Comparison of ENCODE assay signal across 7 mouse cellular contexts in genomic region chr17:35739675-35740074, GRCm38 (mm10). TPM values are rescaled to one million over a fixed set of nuclear protein-coding genes. Genes with fewer than 3 reads are reported as not detected.
A peak's percentile ranks its signal among the peaks of the same experiment; 100 is the strongest.
DNase-seq lines count a peak whose midpoint lies in the region; ATAC-seq and TF ChIP-seq lines count a peak whose summit lies in the region.

No protein-coding gene starts in this region.

- H3K4me3 ChIP-seq in forebrain, postnatal 0 days (ENCODE audit: low read depth, low read length), result no peak overlapping the region

- H3K4me2 ChIP-seq in forebrain, postnatal 0 days (ENCODE audit: low read depth), result no peak overlapping the region

- no peaks in the 10 kb centered on the region for H3K36me3 ChIP-seq in forebrain, postnatal 0 days (ENCODE audit: insufficient read depth)

- intact Hi-C loops in heart, postnatal 36 days (cut with DNase I), result loop anchor here (2.0 kb wide), 3 partner anchors 81 to 133 kb away; partner anchors contain the start of gene Ier3

- no peaks in the 10 kb centered on the region for H3K27me3 ChIP-seq in forebrain, postnatal 0 days (ENCODE audit: insufficient read depth, low read length)

- H3K27ac ChIP-seq in forebrain, postnatal 0 days (ENCODE audit: low read depth, low read length), result no peak overlapping the region

- H3K9ac ChIP-seq in forebrain, postnatal 0 days, result no peak overlapping the region

- H3K9me3 ChIP-seq in forebrain, postnatal 0 days (ENCODE audit: low read length), result no peaks in the 10 kb centered on the region

- ATAC-seq in forebrain, postnatal 0 days, result peak; percentile 48

- no peaks in the 10 kb centered on the region for H3K4me1 ChIP-seq in forebrain, postnatal 0 days (ENCODE audit: insufficient read depth)

- WGBS in forebrain, postnatal 0 days, result 11% methylated on average over 6 of the region's 6 CpGs

- peak; percentile 82 for TF ChIP-seq CTCF in forebrain, postnatal 0 days (IDR thresholded peaks at IDR 0.05; ENCODE audit: low read depth)

- DNase-seq in MN1 (ENCODE audit: low spot score), result peak; percentile 96
- peak; percentile 96 for DNase-seq in c-Kit-positive CD71-negative TER-119-negative erythroid progenitor cells, embryonic 14.5 days (ENCODE audit: low read depth)
- peak; percentile 75 for DNase-seq in forebrain, postnatal 0 days
- peak; percentile 89 to 92 for DNase-seq in heart, postnatal 36 days
- peak; percentile 86 to 95 for DNase-seq in layer of hippocampus, postnatal 14 days (ENCODE audit: low spot score in 2 of 2)
- DNase-seq in lung, postnatal 14 days, result peak; percentile 97
- DNase-seq in skeletal muscle tissue, adult 2 months (ENCODE audit: low read depth, low spot score), result peak; percentile 74

RNA-seq across cellular contexts. Expression of gene Ddr1, which starts 35.3 kb away (rescaled TPM):
- total RNA-seq in forebrain, postnatal 0 days (2014; rRNA removed), result 53.0 and 59.8 TPM in 2 replicates
- 37.3 and 51.2 TPM in 2 replicates for polyA plus RNA-seq in forebrain, postnatal 0 days (2015; fragmentation: Nextera tagmentation; extraction: Ambion mirVana)
- total RNA-seq in heart, postnatal 36 days (2021), result 10 to 100 TPM; 29.3 to 37.4 TPM
- 10 to 100 TPM; 73.6 to 81.0 TPM for total RNA-seq in layer of hippocampus, postnatal 14 days (2021)
